Mouse (Mus musculus): ENCODE results near the gene Phtf2. TPM values are rescaled to one million over a fixed set of nuclear protein-coding genes. Genes with fewer than 3 reads are reported as not detected.
"Not testable (repeated sequence)": the region's sequence is repeated elsewhere in the genome, so short reads cannot be mapped to it uniquely, and the experiment has no call there.

Phtf2 gene
- polyA plus RNA-seq, 1 experiment from 2014 or later, result 16.0 TPM

- 90% methylated on average over 3 of the region's 3 CpGs for WGBS
- Histone ChIP-seq H3K27ac (no peak overlapping the region), H3K4me1 (replicated peaks) (peaks cover 16% of the 10 kb centered on the region; the same call in 1 of the 2 replicates), H3K27me3 (ENCODE audit: insufficient read depth, poor library complexity, severe bottlenecking) (no peaks in the 10 kb centered on the region), H3K4me3 (no peak overlapping the region), H3K9me3 (no peaks in the 10 kb centered on the region), H3K36me3 (no peaks in the 10 kb centered on the region)
- no peak for DNase-seq (ENCODE audit: low spot score)
These were observed 132.4 kb downstream of the Phtf2 start for GRCm38 (mm10) chr5:20749535-20749934.

- H3K27ac ChIP-seq, result no peak overlapping the region
- no peak for DNase-seq (ENCODE audit: low spot score)
- no peaks in the 10 kb centered on the region for H3K9me3 ChIP-seq
- no peaks in the 10 kb centered on the region for H3K27me3 ChIP-seq (ENCODE audit: insufficient read depth, poor library complexity, severe bottlenecking)
- WGBS, result 92% methylated on average over 8 of the region's 8 CpGs
- H3K4me1 ChIP-seq (replicated peaks), result peaks cover 16% of the 10 kb centered on the region; the same call in 1 of the 2 replicates
- no peak overlapping the region for H3K4me3 ChIP-seq
- H3K36me3 ChIP-seq, result no peaks in the 10 kb centered on the region
These were observed 133.1 kb downstream of the Phtf2 start for GRCm38 (mm10) chr5:20748856-20749255.

- H3K27ac ChIP-seq, result no peak overlapping the region
- no peaks in the 10 kb centered on the region for H3K27me3 ChIP-seq (ENCODE audit: insufficient read depth, poor library complexity, severe bottlenecking)
- H3K4me1 ChIP-seq (replicated peaks), result peaks cover 16% of the 10 kb centered on the region; the same call in 1 of the 2 replicates
- DNase-seq (ENCODE audit: low spot score), result no peak
- H3K4me3 ChIP-seq, result no peak overlapping the region
- WGBS, result 70% methylated on average over 4 of the region's 4 CpGs
- no peaks in the 10 kb centered on the region for H3K36me3 ChIP-seq
- no peaks in the 10 kb centered on the region for H3K9me3 ChIP-seq
These were observed 133.8 kb downstream of the Phtf2 start for GRCm38 (mm10) chr5:20748142-20748541.

- no peak overlapping the region for H3K27ac ChIP-seq
- no peak overlapping the region for H3K4me3 ChIP-seq
- H3K36me3 ChIP-seq, result no peaks in the 10 kb centered on the region
- no peak for DNase-seq (ENCODE audit: low spot score)
- 93% methylated on average over 8 of the region's 8 CpGs for WGBS
- no peaks in the 10 kb centered on the region for H3K4me1 ChIP-seq (replicated peaks)
- H3K27me3 ChIP-seq (ENCODE audit: insufficient read depth, poor library complexity, severe bottlenecking), result no peaks in the 10 kb centered on the region
- H3K9me3 ChIP-seq, result no peaks in the 10 kb centered on the region
These were observed 140.0 kb downstream of the Phtf2 start for GRCm38 (mm10) chr5:20741936-20742335.

- no peaks in the 10 kb centered on the region for H3K27me3 ChIP-seq (ENCODE audit: insufficient read depth, poor library complexity, severe bottlenecking)
- H3K4me3 ChIP-seq, result no peak overlapping the region
- WGBS, result 75% methylated on average over 6 of the region's 6 CpGs
- no peak for DNase-seq (ENCODE audit: low spot score)
- H3K27ac ChIP-seq, result no peak overlapping the region
- no peaks in the 10 kb centered on the region for H3K36me3 ChIP-seq
- no peaks in the 10 kb centered on the region for H3K9me3 ChIP-seq
- no peaks in the 10 kb centered on the region for H3K4me1 ChIP-seq (replicated peaks)
These were observed 140.7 kb downstream of the Phtf2 start for GRCm38 (mm10) chr5:20741193-20741592.

- Histone ChIP-seq H3K36me3 (no peaks in the 10 kb centered on the region), H3K4me3 (no peak overlapping the region), H3K27me3 (ENCODE audit: insufficient read depth, poor library complexity, severe bottlenecking) (no peaks in the 10 kb centered on the region), H3K27ac (no peak overlapping the region), H3K9me3 (no peaks in the 10 kb centered on the region), H3K4me1 (replicated peaks) (no peaks in the 10 kb centered on the region)
- DNase-seq (ENCODE audit: low spot score), result no peak
- 59% methylated on average over 2 of the region's 2 CpGs for WGBS
These were observed 143.1 kb downstream of the Phtf2 start for GRCm38 (mm10) chr5:20738795-20739194.

- H3K36me3 ChIP-seq; H3K27ac ChIP-seq; DNase-seq (ENCODE audit: low spot score); H3K9me3 ChIP-seq; H3K4me3 ChIP-seq; H3K4me1 ChIP-seq (replicated peaks); H3K27me3 ChIP-seq (ENCODE audit: insufficient read depth, poor library complexity, severe bottlenecking): not testable (repeated sequence)
- WGBS, result 84% methylated on average over 4 of the region's 4 CpGs
These were observed 158.7 kb downstream of the Phtf2 start for GRCm38 (mm10) chr5:20723226-20723625.

GRCm38 (mm10) chr5:20720201-20720900, 161.6 kb downstream of the Phtf2 start:
- Histone ChIP-seq H3K27me3 (ENCODE audit: insufficient read depth, poor library complexity, severe bottlenecking) (no peaks in the 10 kb centered on the region), H3K27ac (no peak overlapping the region), H3K4me1 (replicated peaks) (no peaks in the 10 kb centered on the region), H3K4me3 (no peak overlapping the region), H3K9me3 (no peaks in the 10 kb centered on the region), H3K36me3 (no peaks in the 10 kb centered on the region)
- no peak for DNase-seq (ENCODE audit: low spot score)
- WGBS, result 78% methylated on average over 4 of the region's 4 CpGs

- H3K27me3 ChIP-seq (ENCODE audit: insufficient read depth, poor library complexity, severe bottlenecking); DNase-seq (ENCODE audit: low spot score); H3K9me3 ChIP-seq; H3K27ac ChIP-seq; H3K4me1 ChIP-seq (replicated peaks); H3K36me3 ChIP-seq; H3K4me3 ChIP-seq: not testable (repeated sequence)
- WGBS, result 94% methylated on average over 6 of the region's 6 CpGs
These were observed 165.9 kb downstream of the Phtf2 start for GRCm38 (mm10) chr5:20715980-20716379.

GRCm38 (mm10) chr5:20714619-20715018, 167.3 kb downstream of the Phtf2 start:
- H3K27me3 ChIP-seq (ENCODE audit: insufficient read depth, poor library complexity, severe bottlenecking); H3K27ac ChIP-seq; H3K4me1 ChIP-seq (replicated peaks); DNase-seq (ENCODE audit: low spot score); H3K36me3 ChIP-seq; H3K9me3 ChIP-seq; H3K4me3 ChIP-seq: not testable (repeated sequence)
- 85% methylated on average over 1 of the region's 1 CpGs for WGBS

- H3K4me1 ChIP-seq (replicated peaks); DNase-seq (ENCODE audit: low spot score); H3K27ac ChIP-seq; H3K4me3 ChIP-seq; H3K9me3 ChIP-seq; H3K27me3 ChIP-seq (ENCODE audit: insufficient read depth, poor library complexity, severe bottlenecking); H3K36me3 ChIP-seq: not testable (repeated sequence)
- 88% methylated on average over 6 of the region's 6 CpGs for whole genome bisulfite sequencing
These were observed 171.1 kb downstream of the Phtf2 start for GRCm38 (mm10) chr5:20710845-20711244.

Measured in hindbrain, embryonic 10.5 days (tissue).